Mouse (Mus musculus) CD4-positive naive resting alpha-beta T cell, adult 76 days (primary cell): ENCODE results near the gene Lyzl6. TPM values are rescaled to one million over a fixed set of nuclear protein-coding genes. Genes with fewer than 3 reads are reported as not detected.

Experiments used
- total RNA-seq: library from RNA; stranded (reverse); gene quantifications from one replicate; pipeline ENCODE4 v1.2.4, GENCODE M21; 2023

The Lyzl6 gene
- not detected for total RNA-seq

GRCm38 (mm10) chr11:103638790-103639189 lies at the start of gene Lyzl6:
Gene Lyzl6, minus strand, starts transcription at chr11:103638890.

GRCm38 (mm10) chr11:103649301-103649982 lies 10.8 kb upstream of the Lyzl6 start, which contains the start of gene Rprml:
Gene Rprml, plus strand, starts transcription at chr11:103649570.

DNA sequence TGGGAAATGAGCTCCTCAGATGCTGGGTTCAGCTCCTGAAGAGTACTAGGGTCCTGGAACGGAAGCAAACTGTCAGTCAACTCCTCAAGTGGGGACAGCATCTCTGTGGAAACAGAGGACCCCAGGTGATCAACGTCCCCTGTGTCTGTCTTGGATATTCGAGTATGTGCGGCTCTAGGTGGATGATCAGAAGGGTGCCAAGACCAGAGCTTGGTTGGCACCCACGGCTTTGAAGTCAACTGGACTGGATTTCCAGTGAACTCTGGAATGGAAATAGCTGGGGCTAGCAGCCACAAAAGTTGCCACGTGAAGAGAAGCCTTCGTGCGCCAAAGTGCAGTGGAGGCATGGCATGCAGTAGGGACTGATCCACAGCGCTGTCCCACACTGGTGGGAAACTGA lies 17.6 kb downstream of the Lyzl6 start, which contains the start of gene Gm884:
Gene Gm884, minus strand, starts transcription at position 101 of the 400 bp plus-strand sequence.

Other genes with a start within 250 kb of the Lyzl6 start
- gene Plekhm1, start 226.2 kb downstream of the Lyzl6 start, total RNA-seq, result 40.5 TPM
- gene Lrrc37a, start 134.3 kb downstream of the Lyzl6 start, total RNA-seq, result not detected
- not detected for gene Gm884, start 17.8 kb downstream of the Lyzl6 start, total RNA-seq
- gene Rprml, start 10.7 kb upstream of the Lyzl6 start, total RNA-seq, result not detected
- gene Gosr2, start 59.0 kb upstream of the Lyzl6 start, total RNA-seq, result 72.1 TPM
- not detected for gene Wnt9b, start 110.9 kb upstream of the Lyzl6 start, total RNA-seq
- gene Wnt3, start 135.3 kb upstream of the Lyzl6 start, total RNA-seq, result not detected